Mouse (Mus musculus) liver, embryonic 14.5 days (tissue): ENCODE results near the gene Nxnl1. TPM values are rescaled to one million over a fixed set of nuclear protein-coding genes. Genes with fewer than 3 reads are reported as not detected.

Experiments used
- ATAC-seq: fragments of 200-750 bp; cut with Nextera tagmentation; 2 replicates; pipeline ENCODE4 v1.8.0; 2017; ENCODE audit warnings: moderate number of reproducible peaks, mild to moderate bottlenecking, moderate library complexity; ENCODE audit not compliant: insufficient read depth
- DNase-seq, 3 experiments: peaks; one replicate each; pipeline ENCODE4 v3.0.0-alpha.2; 2012 to 2013; ENCODE audit warnings: low read depth in 3 of 3, low spot score in 3 of 3
- H3K27ac ChIP-seq: fragments of 300-500 bp; sonication (generic); 2 replicates; pipeline ENCODE4 v1.5.1; 2014; ENCODE audit warnings: moderate library complexity, mild to moderate bottlenecking, control low read depth, inconsistent platforms
- H3K27me3 ChIP-seq: fragments of 300-500 bp; sonication (generic); 2 replicates; pipeline ENCODE4 v1.6.1; 2014; ENCODE audit warnings: mild to moderate bottlenecking, low read length, moderate library complexity; ENCODE audit not compliant: control insufficient read depth, insufficient read depth
- H3K36me3 ChIP-seq: fragments of 300-500 bp; sonication (generic); replicated peaks from 2 replicates; pipeline ENCODE4 v1.6.1; 2014; ENCODE audit warnings: low read depth; ENCODE audit not compliant: control insufficient read depth, insufficient read depth
- H3K4me1 ChIP-seq, 2 experiments: fragments of 200-500 bp in 1 of 2; fragments of 300-500 bp in 1 of 2; sonication (generic) in 1 of 2; replicated peaks; 2 replicates each; pipeline ENCODE4 v1.6.1; 2012 to 2014; ENCODE audit warnings: antibody characterized with exemption in 1 of 2, inconsistent platforms in 1 of 2, low read length in 1 of 2; ENCODE audit not compliant: control insufficient read depth in 2 of 2, insufficient read depth in 2 of 2
- H3K4me2 ChIP-seq: fragments of 300-500 bp; sonication (generic); 2 replicates; pipeline ENCODE4 v1.6.1; 2014; ENCODE audit warnings: low read depth, mild to moderate bottlenecking, control low read depth, moderate library complexity
- H3K4me3 ChIP-seq, 2 experiments: fragments of 200-500 bp in 1 of 2; fragments of 300-500 bp in 1 of 2; sonication (generic) in 1 of 2; 2 replicates each; pipeline ENCODE4 v1.5.1; 2012 to 2014; ENCODE audit warnings: low read depth in 2 of 2, low read length in 2 of 2, mild to moderate bottlenecking in 2 of 2, control low read depth in 1 of 2, inconsistent platforms in 1 of 2, moderate library complexity in 1 of 2; ENCODE audit not compliant: insufficient read depth in 1 of 2
- H3K9ac ChIP-seq: fragments of 300-500 bp; sonication (generic); replicated peaks from 2 replicates; pipeline ENCODE4 v1.6.1; 2014; ENCODE audit warnings: mild to moderate bottlenecking, control low read depth, moderate library complexity
- H3K9me3 ChIP-seq: fragments of 300-500 bp; sonication (generic); 2 replicates; pipeline ENCODE4 v1.6.1; 2016; ENCODE audit warnings: low read length, mixed read lengths; ENCODE audit not compliant: control insufficient read depth
- CTCF ChIP-seq: IDR thresholded peaks from 2 replicates; pipeline ENCODE4 v1.5.1; 2016; ENCODE audit warnings: antibody characterized with exemption, low read depth, control low read depth
- EP300 ChIP-seq: IDR thresholded peaks from 2 replicates; pipeline ENCODE4 v1.6.1; 2016; ENCODE audit warnings: antibody characterized with exemption, low read depth
- WGBS: fragments of 180-500 bp; shearing (Covaris S2); extraction: QIAGEN DNeasy Blood & Tissue Kit; methylation state at CpG from one replicate; pipeline ENCODE4 v1.1.7; 2014; ENCODE audit not compliant: insufficient replicate concordance; 5-methylcytosine and 5-hydroxymethylcytosine counted together
- polyA plus RNA-seq, 2 experiments: library from polyadenylated mRNA; depleted of rRNA in 1 of 2; stranded (reverse) in 1 of 2; unstranded in 1 of 2; fragments of >200 nt; fragmentation: Nextera tagmentation in 1 of 2; extraction: Ambion mirVana in 1 of 2; gene quantifications; 2 replicates each; pipeline versions ENCODE4 v1.2.1 to v1.2.3; 2012 to 2014

The Nxnl1 gene
- polyA plus RNA-seq, 2 experiments = 0.06 TPM; not detected in 1

GRCm38 (mm10) chr8:71558071-71558957 lies 8.1 kb downstream of the Nxnl1 start, which contains the start of gene Tmem221:
Tmem221 (minus strand) TSS chr8:71558871.
- H3K9ac ChIP-seq = peak within 1 kb of the TSS; percentile 24; the same call in 1 of the 2 replicates
- H3K27ac ChIP-seq = no peak within 1 kb of the TSS
- no peak for DNase-seq

GRCm38 (mm10) chr8:71554644-71555043 lies 11.8 kb downstream of the Nxnl1 start:
- Histone ChIP-seq H3K27ac (no peak overlapping the region), H3K9ac (no peak overlapping the region), H3K4me2 (no peak overlapping the region), H3K9me3 (no peaks in the 10 kb centered on the region), H3K4me3 (no peak overlapping the region), H3K4me1 (peaks cover 9 to 20% of the 10 kb centered on the region in 2 experiments), H3K36me3 (no peaks in the 10 kb centered on the region), H3K27me3 (peaks cover 10% of the 10 kb centered on the region)
- ATAC-seq (no peak), DNase-seq (no peak)
- 78% methylated on average over 2 of the region's 2 CpGs for WGBS
- TF ChIP-seq CTCF (no peak), EP300 (no peak)

More at GRCm38 (mm10) chr8:71558071-71558957, 8.1 kb downstream of the Nxnl1 start, which contains the start of gene Tmem221:
- H3K9me3 ChIP-seq = no peaks in the 10 kb centered on the region
- peaks cover 9 to 29% of the 10 kb centered on the region in 2 experiments for H3K4me1 ChIP-seq
- WGBS = 5% methylated on average over 69 of the region's 70 CpGs
- peak within 1 kb of the TSS; percentile 62 to 69 for H3K4me3 ChIP-seq
- peak; percentile 5; the same call in 1 of the 2 replicates for ATAC-seq
- no peaks in the 10 kb centered on the region for H3K36me3 ChIP-seq
- H3K4me2 ChIP-seq = peak within 1 kb of the TSS; percentile 94
- peaks cover 14% of the 10 kb centered on the region for H3K27me3 ChIP-seq
- no peak; the same call in 1 of the 2 replicates for TF ChIP-seq CTCF

GRCm38 (mm10) chr8:71554001-71554400 lies 12.4 kb downstream of the Nxnl1 start:
- Histone ChIP-seq H3K9me3 (no peaks in the 10 kb centered on the region), H3K36me3 (no peaks in the 10 kb centered on the region), H3K4me1 (peaks cover 7 to 14% of the 10 kb centered on the region in 2 experiments), H3K4me3 (no peak overlapping the region), H3K27me3 (peaks cover 10% of the 10 kb centered on the region), H3K27ac (no peak overlapping the region), H3K4me2 (no peak overlapping the region), H3K9ac (no peak overlapping the region)
- DNase-seq = no peak
- TF ChIP-seq CTCF (no peak), EP300 (no peak)
- ATAC-seq = no peak
- 49% methylated on average over 6 of the region's 6 CpGs for WGBS

- Histone ChIP-seq H3K36me3 (no peaks in the 10 kb centered on the region), H3K4me1 (peaks cover 0 to 14% of the 10 kb centered on the region in 2 experiments; a peak in 3 of 4 replicates), H3K27me3 (no peaks in the 10 kb centered on the region; the same call in 1 of the 2 replicates), H3K4me3 (no peak overlapping the region), H3K27ac (no peak overlapping the region), H3K9me3 (no peaks in the 10 kb centered on the region), H3K9ac (no peak overlapping the region), H3K4me2 (no peak overlapping the region)
- no peak for ATAC-seq
- TF ChIP-seq EP300 = no peak
- no peak for TF ChIP-seq CTCF
- WGBS = 57% methylated on average over 6 of the region's 6 CpGs
- DNase-seq = no peak
Measured at GRCm38 (mm10) chr8:71552770-71553169, 13.6 kb downstream of the Nxnl1 start.

- H3K9me3 ChIP-seq = no peaks in the 10 kb centered on the region
- H3K4me2 ChIP-seq = no peak overlapping the region
- ATAC-seq = no peak
- no peak overlapping the region for H3K4me3 ChIP-seq
- no peak overlapping the region for H3K9ac ChIP-seq
- no peaks in the 10 kb centered on the region; the same call in 1 of the 2 replicates for H3K36me3 ChIP-seq
- peaks cover 0 to 14% of the 10 kb centered on the region in 2 experiments; a peak in 3 of 4 replicates for H3K4me1 ChIP-seq
- no peak for TF ChIP-seq CTCF
- no peak for TF ChIP-seq EP300
- WGBS = 66% methylated on average over 7 of the region's 7 CpGs
- no peaks in the 10 kb centered on the region for H3K27me3 ChIP-seq
- DNase-seq = no peak
- no peak overlapping the region for H3K27ac ChIP-seq
Measured at GRCm38 (mm10) chr8:71550754-71551153, 15.6 kb downstream of the Nxnl1 start.
